Mouse (Mus musculus) midbrain, embryonic 11.5 days (tissue): ENCODE data around the gene Rnaset2b. TPM values are rescaled to one million over a fixed set of nuclear protein-coding genes. Genes with fewer than 3 reads are reported as not detected.
A peak's percentile ranks its signal among the peaks of the same experiment; 100 is the strongest.
"Not testable (repeated sequence)": the region's sequence is repeated elsewhere in the genome, so short reads cannot be mapped to it uniquely, and the experiment has no call there.

Experiments used
- ATAC-seq: fragments of 200-750 bp; cut with Nextera tagmentation; 2 replicates; pipeline ENCODE4 v1.8.0; 2017; ENCODE audit warnings: moderate TSS enrichment, moderate library complexity; ENCODE audit not compliant: low FRiP score
- DNase-seq: peaks from one replicate; pipeline ENCODE4 v3.0.0; 2015; ENCODE audit warnings: low spot score; ENCODE audit errors: missing footprints
- H3K27ac ChIP-seq: fragments of 300-500 bp; sonication (generic); 2 replicates; pipeline ENCODE4 v1.5.1; 2014; ENCODE audit warnings: low read depth, low read length
- H3K27me3 ChIP-seq: fragments of 300-500 bp; sonication (generic); 2 replicates; pipeline ENCODE4 v1.6.1; 2014; ENCODE audit warnings: mild to moderate bottlenecking, low read length, moderate library complexity, mixed read lengths; ENCODE audit not compliant: control insufficient read depth, insufficient read depth
- H3K36me3 ChIP-seq: fragments of 300-500 bp; sonication (generic); 2 replicates; pipeline ENCODE4 v1.6.1; 2014; ENCODE audit warnings: mild to moderate bottlenecking, low read length, moderate library complexity, mixed read lengths; ENCODE audit not compliant: control insufficient read depth, insufficient read depth
- H3K4me1 ChIP-seq: fragments of 300-500 bp; sonication (generic); 2 replicates; pipeline ENCODE4 v1.6.1; 2014; ENCODE audit warnings: low read length; ENCODE audit not compliant: control insufficient read depth, insufficient read depth
- H3K4me2 ChIP-seq: fragments of 300-500 bp; sonication (generic); 2 replicates; pipeline ENCODE4 v1.6.1; 2014; ENCODE audit warnings: mild to moderate bottlenecking, moderate library complexity
- H3K4me3 ChIP-seq: fragments of 300-500 bp; sonication (generic); 2 replicates; pipeline ENCODE4 v1.5.1; 2014; ENCODE audit warnings: low read depth, low read length
- H3K9ac ChIP-seq: fragments of 300-500 bp; sonication (generic); 2 replicates; pipeline ENCODE4 v1.6.1; 2014; ENCODE audit warnings: low read length
- H3K9me3 ChIP-seq: fragments of 300-500 bp; sonication (generic); 2 replicates; pipeline ENCODE4 v1.6.1; 2016; ENCODE audit warnings: low read length; ENCODE audit not compliant: control insufficient read depth
- WGBS: fragments of 180-500 bp; shearing (Covaris S2); extraction: QIAGEN DNeasy Blood & Tissue Kit; methylation state at CpG from one replicate; pipeline ENCODE4 v1.1.7; 2014; 5-methylcytosine and 5-hydroxymethylcytosine counted together
- polyA plus RNA-seq: library from polyadenylated mRNA; unstranded; fragments of >200 nt; fragmentation: Nextera tagmentation; extraction: Ambion mirVana; gene quantifications from 2 replicates; pipeline ENCODE4 v1.2.1, GENCODE M21; 2014

Gene Rnaset2b
- polyA plus RNA-seq, 1 experiment from 2014 or later = 106 TPM

DNA sequence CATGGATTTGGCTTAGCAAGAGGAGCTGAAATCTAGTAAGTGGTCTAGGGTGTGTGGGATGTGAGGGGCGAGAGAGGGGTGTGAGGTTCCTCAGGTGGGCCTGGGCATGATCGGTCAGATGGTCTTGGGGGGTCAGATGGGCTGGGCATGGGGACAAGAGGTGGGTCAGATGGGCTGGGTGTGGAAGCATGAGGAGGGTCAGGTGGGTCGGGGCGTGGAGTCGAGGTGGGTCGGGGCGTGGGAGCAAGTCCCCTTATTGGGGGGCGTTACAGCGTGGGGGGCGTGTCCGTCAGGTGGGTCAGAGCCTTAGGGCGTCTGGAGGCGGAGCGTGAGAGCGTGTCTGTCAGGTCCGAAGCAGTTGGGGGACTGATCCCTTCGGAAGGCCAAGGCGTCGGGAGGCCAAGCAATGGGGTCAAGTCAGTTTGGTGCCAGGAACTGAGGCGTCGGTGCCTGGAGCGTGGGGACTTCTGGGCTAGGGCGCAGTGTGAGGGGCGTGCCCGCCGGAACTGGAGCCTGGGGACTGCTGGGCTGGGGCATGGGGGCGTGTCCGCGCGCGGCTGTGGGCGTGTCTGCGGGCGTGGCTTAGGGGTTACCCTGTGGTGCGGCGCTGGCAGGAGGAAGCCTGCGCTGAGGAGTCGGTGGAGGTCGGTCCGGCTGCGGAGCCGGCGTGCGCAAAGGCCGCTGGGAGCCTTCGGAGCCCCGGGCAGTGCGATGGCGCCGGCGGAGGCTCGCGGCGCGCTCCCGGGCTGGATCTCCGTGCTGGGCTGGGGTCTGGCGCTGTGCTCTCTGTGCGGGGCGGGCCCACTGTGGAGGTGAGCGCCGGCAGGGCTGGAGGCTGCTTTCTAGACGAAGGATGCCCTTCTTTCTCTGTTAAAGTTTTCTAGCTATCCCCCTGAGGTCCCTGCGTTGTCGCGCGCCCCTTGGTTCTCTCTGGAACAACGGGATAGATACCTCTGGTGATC lies 8.1 kb downstream of the Rnaset2b start, which contains the start of gene Gm49721:
TSS of gene Gm49721 (plus strand) at position 618 of the 962 bp plus-strand sequence.
- ATAC-seq = peak; percentile 99
- H3K36me3 ChIP-seq, H3K27ac ChIP-seq: not testable (repeated sequence)

DNA sequence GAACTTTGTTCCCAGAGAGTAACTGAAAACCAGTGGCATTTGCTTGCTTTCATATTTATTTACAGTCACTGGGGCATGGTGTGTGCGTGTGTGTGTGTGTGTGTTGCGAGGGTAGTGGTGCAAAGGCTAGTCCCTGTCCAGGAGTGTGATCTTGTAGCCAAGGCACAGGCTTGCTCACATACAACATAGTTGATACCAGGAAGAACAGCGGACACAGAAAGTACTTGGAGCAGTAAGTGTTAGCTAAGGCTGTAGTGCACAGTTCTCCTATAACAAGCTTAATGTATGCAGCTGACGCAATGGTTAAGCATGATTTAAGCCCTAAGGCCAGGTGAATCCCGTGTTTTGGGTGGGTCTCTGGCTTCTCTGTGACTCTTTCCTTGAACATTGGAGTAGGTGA lies 8.9 kb downstream of the Rnaset2b start:
- Histone ChIP-seq H3K4me2 (peak overlapping the region; percentile 45), H3K9ac (peak overlapping the region; percentile 69; the same call in 1 of the 2 replicates), H3K4me3 (peak overlapping the region; percentile 43)
- not testable (repeated sequence) for H3K9me3 ChIP-seq, H3K27me3 ChIP-seq, H3K4me1 ChIP-seq, H3K36me3 ChIP-seq, H3K27ac ChIP-seq
- 33% methylated on average over 4 of the region's 5 CpGs for WGBS
- ATAC-seq (peak; percentile 12; the same call in 1 of the 2 replicates), DNase-seq (peak; percentile 86)

More for the DNA sequence above, 8.1 kb downstream of the Rnaset2b start, which contains the start of gene Gm49721:
- not testable (repeated sequence) for H3K9me3 ChIP-seq, H3K27me3 ChIP-seq, H3K4me1 ChIP-seq
- Histone ChIP-seq H3K9ac (peak within 1 kb of the TSS; percentile 69), H3K4me2 (peak within 1 kb of the TSS; percentile 45), H3K4me3 (peak within 1 kb of the TSS; percentile 43)
- WGBS = 1% methylated on average over 42 of the region's 68 CpGs
- peak; percentile 93 for DNase-seq

DNA sequence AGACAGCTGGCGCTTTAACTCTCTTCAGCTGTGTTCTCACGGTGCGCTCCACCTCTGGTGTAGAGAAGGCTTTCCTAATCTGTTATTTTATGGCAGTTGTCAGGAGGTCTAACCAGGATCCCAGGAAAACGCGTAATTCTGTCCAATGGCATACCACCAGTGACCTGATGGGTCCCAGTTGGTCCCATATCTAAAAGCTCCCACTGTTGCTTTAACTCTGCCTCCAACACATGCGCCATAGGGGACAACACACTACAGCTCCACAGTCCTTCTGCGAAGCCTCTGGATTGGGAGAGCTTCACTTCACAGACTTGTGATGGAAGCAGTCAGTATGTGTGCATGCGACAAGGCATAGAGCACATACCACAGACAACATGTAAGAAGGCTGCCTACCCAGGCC lies 9.7 kb downstream of the Rnaset2b start:
- H3K27me3 ChIP-seq, H3K9ac ChIP-seq, H3K27ac ChIP-seq, H3K36me3 ChIP-seq, H3K4me3 ChIP-seq, H3K4me1 ChIP-seq, H3K4me2 ChIP-seq, ATAC-seq, H3K9me3 ChIP-seq: not testable (repeated sequence)
- peak; percentile 70 for DNase-seq
- 88% methylated on average over 5 of the region's 8 CpGs for WGBS

DNA sequence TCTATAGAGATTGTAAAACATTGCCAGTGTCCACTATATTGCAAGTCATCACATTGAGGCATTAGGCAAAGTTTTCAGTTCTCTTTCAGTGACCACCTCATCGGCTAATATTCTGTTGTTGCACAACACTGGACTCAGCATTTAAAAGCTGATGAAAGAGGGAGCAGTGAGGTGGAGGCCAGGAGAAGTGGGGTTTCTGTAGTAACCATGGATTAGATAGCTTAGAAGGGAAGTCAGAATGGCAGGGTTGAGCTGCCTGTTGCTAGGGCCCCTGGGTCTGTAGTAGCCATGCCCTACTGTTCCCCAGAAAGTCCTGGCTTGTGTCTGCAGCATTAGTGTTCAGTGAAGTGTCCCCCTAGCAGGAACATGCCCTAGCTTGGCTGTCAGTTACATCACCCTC lies 15.7 kb downstream of the Rnaset2b start:
- DNase-seq, H3K36me3 ChIP-seq, ATAC-seq, H3K27ac ChIP-seq, H3K4me1 ChIP-seq, H3K9me3 ChIP-seq, H3K27me3 ChIP-seq, H3K4me2 ChIP-seq, H3K4me3 ChIP-seq, H3K9ac ChIP-seq: not testable (repeated sequence)
- 92% methylated on average over 1 of the region's 1 CpGs for WGBS

DNA sequence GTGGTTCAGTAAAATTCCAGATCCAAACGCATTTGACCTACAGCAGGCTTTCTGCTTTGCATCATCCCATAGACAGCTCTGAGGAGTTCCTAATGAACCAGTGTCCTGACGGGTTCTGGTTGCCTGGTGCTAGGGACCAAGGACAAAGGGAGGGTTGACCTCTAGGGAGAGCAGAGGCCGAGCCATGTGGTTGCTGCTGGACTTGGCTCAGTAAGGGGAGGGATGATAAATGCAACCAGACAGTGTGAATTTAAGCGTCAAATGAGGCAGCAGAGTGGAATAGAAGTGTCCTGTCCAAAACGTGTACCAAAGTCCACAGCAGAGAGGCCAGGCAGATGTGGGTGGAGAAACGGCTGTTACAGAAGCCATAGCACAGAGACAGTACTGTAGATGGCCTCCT lies 25.1 kb downstream of the Rnaset2b start:
- H3K4me1 ChIP-seq, H3K9ac ChIP-seq, H3K36me3 ChIP-seq, H3K27ac ChIP-seq, ATAC-seq, H3K4me2 ChIP-seq, DNase-seq, H3K4me3 ChIP-seq, H3K9me3 ChIP-seq, H3K27me3 ChIP-seq: not testable (repeated sequence)
- WGBS = no CpG with 5 or more reads among the region's 6 CpGs

DNA sequence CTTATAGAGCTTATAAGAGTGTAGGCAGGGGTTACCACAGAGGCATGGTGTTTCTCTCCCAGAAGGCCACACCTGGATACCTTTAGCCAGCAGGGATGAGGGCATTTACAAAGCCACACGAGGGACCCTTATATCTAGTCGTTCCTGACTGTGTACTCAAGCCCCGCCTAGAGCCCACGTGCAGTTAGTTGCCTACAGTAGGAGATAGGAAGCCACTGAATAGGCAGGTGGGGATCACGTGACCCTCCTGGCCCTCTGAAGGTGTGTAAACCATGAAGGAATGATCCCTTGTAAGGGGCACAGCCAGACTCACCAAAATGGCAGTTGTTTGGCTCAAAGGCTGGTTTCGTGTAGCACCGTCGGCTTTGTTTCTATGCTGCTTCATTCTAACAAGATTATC lies 26.4 kb downstream of the Rnaset2b start:
- not testable (repeated sequence) for H3K4me2 ChIP-seq, H3K27me3 ChIP-seq, H3K9ac ChIP-seq, H3K27ac ChIP-seq, H3K4me3 ChIP-seq, ATAC-seq, H3K36me3 ChIP-seq, H3K9me3 ChIP-seq, H3K4me1 ChIP-seq
- WGBS = 88% methylated on average over 8 of the region's 8 CpGs
- DNase-seq = peak; percentile 77

DNA sequence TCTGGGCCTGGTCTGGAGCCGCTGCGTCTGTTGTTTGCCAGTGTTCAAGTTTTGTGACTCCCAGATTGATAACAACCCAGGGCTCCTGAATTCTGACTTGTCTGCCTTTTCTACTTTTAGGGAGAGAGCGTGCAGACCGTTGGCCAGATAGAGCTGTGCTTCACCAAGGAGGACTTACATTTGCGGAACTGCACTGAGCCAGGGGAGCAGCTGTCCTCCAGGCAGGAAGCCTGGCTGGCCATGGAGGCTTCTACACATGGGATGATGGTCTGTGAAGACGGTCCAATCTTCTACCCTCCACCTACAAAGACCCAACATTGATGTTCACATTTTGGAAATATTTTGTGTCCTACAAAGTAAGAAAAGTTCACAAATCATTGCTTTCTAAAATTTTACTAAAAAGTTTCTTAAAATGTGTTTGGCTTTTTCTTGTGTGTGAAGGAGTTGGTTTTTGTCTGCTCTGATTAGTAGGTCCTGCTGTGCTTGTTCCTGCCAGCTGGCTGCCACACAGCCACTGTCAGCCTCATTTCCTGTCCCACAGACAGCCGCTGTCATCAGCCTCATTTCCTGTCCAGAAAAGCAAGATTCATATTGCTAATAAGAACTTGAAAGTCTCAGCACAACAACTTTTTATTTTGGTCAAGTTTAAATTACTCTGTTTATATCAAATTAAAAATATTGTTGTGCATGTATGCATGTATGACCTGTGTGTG lies 27.5 kb downstream of the Rnaset2b start:
- not testable (repeated sequence) for DNase-seq, H3K4me3 ChIP-seq, H3K4me1 ChIP-seq, H3K9ac ChIP-seq, H3K4me2 ChIP-seq, H3K9me3 ChIP-seq, H3K27ac ChIP-seq, ATAC-seq, H3K27me3 ChIP-seq, H3K36me3 ChIP-seq
- WGBS = no CpG with 5 or more reads among the region's 7 CpGs

DNA sequence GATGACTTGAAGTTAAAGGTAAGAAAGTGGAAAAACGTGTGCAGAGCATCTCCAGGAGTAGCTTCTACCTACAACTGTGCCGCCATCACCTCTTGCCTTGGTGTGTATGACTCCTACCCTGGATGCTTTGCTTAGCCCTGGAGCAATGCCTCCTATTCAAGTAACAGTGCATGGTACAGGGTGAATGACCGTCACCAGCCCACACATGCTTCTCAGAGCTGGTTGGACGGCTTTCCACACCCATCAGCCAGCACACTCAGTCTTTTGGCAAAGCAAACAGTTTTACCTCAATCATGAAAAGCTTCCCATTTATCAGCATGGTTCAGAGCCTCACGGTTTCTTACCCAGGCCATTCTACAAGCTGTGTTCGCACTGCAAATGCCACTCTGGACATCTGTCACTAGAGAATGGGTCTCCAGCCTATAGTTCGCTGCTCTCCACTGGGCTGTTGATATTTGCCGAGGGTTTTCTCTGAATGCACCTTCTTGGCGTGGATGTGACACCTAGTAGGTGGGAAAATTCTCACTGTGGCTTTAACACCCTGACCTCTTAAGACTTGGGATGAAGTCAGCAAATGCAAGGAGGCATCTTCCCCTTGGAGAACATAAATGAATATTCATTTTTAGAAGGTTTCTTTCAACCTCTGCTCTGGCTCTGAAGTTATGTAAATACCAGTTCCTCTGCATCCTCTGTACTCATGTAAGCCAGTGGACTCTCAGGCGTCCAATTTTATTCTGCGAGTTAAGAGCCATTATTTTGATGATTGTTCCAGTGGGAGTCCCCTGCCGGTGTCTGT lies 31.6 kb downstream of the Rnaset2b start:
- 90% methylated on average over 8 of the region's 12 CpGs for WGBS
- ATAC-seq = not testable (repeated sequence)

More for the DNA sequence above, 31.6 kb downstream of the Rnaset2b start:
- H3K4me1 ChIP-seq, H3K27me3 ChIP-seq, DNase-seq, H3K27ac ChIP-seq, H3K9me3 ChIP-seq, H3K9ac ChIP-seq, H3K4me2 ChIP-seq, H3K36me3 ChIP-seq, H3K4me3 ChIP-seq: not testable (repeated sequence)
